22 mouse cellular contexts compared by ENCODE assay signal in the genomic region with DNA sequence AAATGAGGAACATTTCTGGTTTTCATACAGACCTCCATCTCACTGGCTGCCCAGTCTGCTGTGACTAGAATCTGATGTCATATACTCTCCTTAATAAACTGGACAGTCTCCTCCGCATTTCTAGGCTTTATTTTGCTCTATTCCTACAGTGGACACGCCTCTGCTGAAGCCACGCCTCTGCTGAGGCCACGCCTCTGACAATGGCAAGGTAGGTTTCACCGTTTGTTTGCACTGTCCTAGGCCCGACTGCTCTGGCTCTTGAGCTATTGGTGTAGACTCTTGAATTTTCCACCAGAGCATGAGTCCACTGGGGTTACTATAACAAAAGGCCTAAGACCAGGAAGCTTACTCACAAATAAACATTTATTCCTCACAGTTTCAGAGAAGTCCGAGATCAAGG.
"Had no signal": no experiment of that assay in that cellular context is flagged by ENCODE, and none has a peak within 500 bp of the region (broad histone marks: within the 10 kb centered on the region; RNA-seq: fewer than 3 reads in every experiment).

No protein-coding gene starts in this region.

- DNase-seq: gastrocnemius, adult 2 months; gastrocnemius, postnatal 10 days; gastrocnemius, postnatal 25 days; heart, adult 18-20 months; heart, postnatal 10 days; heart, postnatal 4 days; kidney, adult 18-20 months; kidney, adult 8-10 months; kidney, postnatal 10 days; kidney, postnatal 25 days; kidney, postnatal 4 days; left cerebral cortex, postnatal 4 days had no signal

- H3K36me3 ChIP-seq: heart, embryonic 10.5 days; heart, embryonic 12.5 days; hindbrain, embryonic 10.5 days; hindbrain, embryonic 12.5 days; intestine, embryonic 15.5 days; limb, embryonic 13.5 days; limb, embryonic 15.5 days; liver, embryonic 12.5 days had no signal

- H3K9me3 ChIP-seq: heart, embryonic 10.5 days; heart, embryonic 12.5 days; hindbrain, embryonic 10.5 days; hindbrain, embryonic 12.5 days; intestine, embryonic 15.5 days; limb, embryonic 13.5 days; limb, embryonic 15.5 days; liver, embryonic 12.5 days had no signal

- H3K4me3 ChIP-seq: gastrocnemius, adult 2 months; heart, embryonic 10.5 days; heart, embryonic 12.5 days; hindbrain, embryonic 10.5 days; hindbrain, embryonic 12.5 days; intestine, embryonic 15.5 days; layer of hippocampus, adult 2 months; left cerebral cortex, adult 2 months; limb, embryonic 13.5 days; limb, embryonic 15.5 days; liver, embryonic 12.5 days had no signal
